Comparison of ENCODE assay signal across 30 mouse cellular contexts in genomic region chr12:40202161-40203035, GRCm38 (mm10). TPM values are rescaled to one million over a fixed set of nuclear protein-coding genes. Genes with fewer than 3 reads are reported as not detected.
DNase-seq lines count a peak whose midpoint lies in the region.
"Had no signal": no experiment of that assay in that cellular context is flagged by ENCODE, and none has a peak within 500 bp of the region (broad histone marks: within the 10 kb centered on the region; RNA-seq: fewer than 3 reads in every experiment).

No protein-coding gene starts in this region.

- DNase-seq in adrenal gland, adult 8-10 months = peak; percentile 67
- DNase-seq in adrenal gland, postnatal 4 days (ENCODE audit: low spot score in 2 of 2) = no peak
- DNase-seq in lung, postnatal 25 days (ENCODE audit: low spot score) = peak; percentile 22
- no peak for DNase-seq in lung, postnatal 10 days
- DNase-seq in adipocyte (ENCODE audit: low spot score) = peak; percentile 50
- no peak for DNase-seq in frontal cortex, postnatal 36 days (ENCODE audit: low spot score in 2 of 2)
- DNase-seq: cerebellum, adult 11-12 months; cerebellum, adult 9-11 months; embryo, embryonic 11 days; gastrocnemius, postnatal 25 days; heart, adult 2 months; heart, postnatal 10 days; kidney, adult 11 months; kidney, postnatal 14 days; layer of hippocampus, adult 9-11 months; right cerebral cortex, adult 18-20 months; thymus, adult 18-20 months; thymus, postnatal 25 days had no signal

- H3K4me1 ChIP-seq in brown adipose tissue, adult 24 weeks (ENCODE audit: control insufficient read depth, insufficient read depth, insufficient read length, low read length) = no peaks in the 10 kb centered on the region
- H3K4me1 ChIP-seq: embryonic facial prominence, embryonic 12.5 days; liver, embryonic 15.5 days; midbrain, embryonic 15.5 days had no signal

- peak overlapping the region; percentile 88 for H3K27ac ChIP-seq in brown adipose tissue, adult 24 weeks (replicated peaks; ENCODE audit: low read depth, low read length)
- H3K27ac ChIP-seq: embryonic facial prominence, embryonic 12.5 days; heart, adult 2 months; heart, embryonic 13.5 days; hindbrain, embryonic 14.5 days; limb, embryonic 10.5 days; limb, embryonic 15.5 days; liver, embryonic 15.5 days; midbrain, embryonic 15.5 days; stomach, postnatal 0 days had no signal

- H3K4me3 ChIP-seq in brown adipose tissue, adult 24 weeks (ENCODE audit: insufficient read depth, low read depth, low read length) = no peak overlapping the region
- H3K4me3 ChIP-seq: embryonic facial prominence, embryonic 12.5 days; heart, adult 2 months; heart, embryonic 13.5 days; limb, embryonic 10.5 days; limb, embryonic 15.5 days; liver, embryonic 15.5 days; megakaryocyte, embryonic 14.5 days; midbrain, embryonic 15.5 days had no signal

RNA-seq across cellular contexts. Expression of gene Lsmem1, which starts 3.1 kb away (rescaled TPM):
- under 1 TPM in 3 of 4 experiments, not detected in 1; 0.14 to 0.56 (median 0.28) TPM for total RNA-seq in adrenal gland, adult 8-10 months (2022)
- total RNA-seq in adrenal gland, postnatal 4 days (2021) = 1 to 10 TPM in 1 of 2 experiments, under 1 TPM in 1; 0.53 to 1.0 TPM
- 1.0 TPM in 1 of 2 replicates, not detected in the other for polyA plus RNA-seq in brown adipose tissue, adult 24 weeks (2012; ENCODE audit: insufficient read depth, insufficient read length, missing spikeins)
- polyA plus RNA-seq: forebrain, embryonic 14.5 days; hindbrain, embryonic 14.5 days; kidney, embryonic 14.5 days; limb, embryonic 10.5 days; midbrain, embryonic 15.5 days; stomach, postnatal 0 days had no signal

RNA-seq across cellular contexts. Expression of gene Ifrd1, which starts 45.9 kb away (rescaled TPM):
- total RNA-seq in adrenal gland, adult 8-10 months (2022) = 100 to 1,000 TPM; 109 to 173 (median 167) TPM
- total RNA-seq in adrenal gland, postnatal 4 days (2021) = 100 to 1,000 TPM; 169 to 176 TPM
- polyA plus RNA-seq in brown adipose tissue, adult 24 weeks (2012; ENCODE audit: insufficient read depth, insufficient read length, missing spikeins) = 101 and 246 TPM in 2 replicates

Comparison
In these comparisons a context has a peak if more than half of its experiments do, and no peak if none do; other contexts are left out.
1. DNase-seq: peak in adrenal gland, adult 8-10 months (single experiment), lung, postnatal 25 days (single experiment) and adipocyte (single experiment); none in adrenal gland, postnatal 4 days (0 of 2), lung, postnatal 10 days (single experiment) and frontal cortex, postnatal 36 days (0 of 2).